In genomic region chr15:95846102-95846501, GRCm38 (mm10) we compare ENCODE assay signal across 18 mouse cellular contexts. TPM values are rescaled to one million over a fixed set of nuclear protein-coding genes. Genes with fewer than 3 reads are reported as not detected.
DNase-seq lines count a peak whose midpoint lies in the region; ATAC-seq and TF ChIP-seq lines count a peak whose summit lies in the region.
"Had no signal": no experiment of that assay in that cellular context is flagged by ENCODE, and none has a peak within 500 bp of the region (broad histone marks: within the 10 kb centered on the region; RNA-seq: fewer than 3 reads in every experiment).

No protein-coding gene starts in this region.

- no peaks in the 10 kb centered on the region for H3K9me3 ChIP-seq in intestine, embryonic 16.5 days (ENCODE audit: control insufficient read depth, low read length)
- H3K9me3 ChIP-seq in intestine, postnatal 0 days (ENCODE audit: control insufficient read depth): no peaks in the 10 kb centered on the region
- H3K9me3 ChIP-seq: embryonic facial prominence, embryonic 12.5 days; forebrain, embryonic 12.5 days; heart, embryonic 10.5 days; hindbrain, embryonic 13.5 days had no signal

- ATAC-seq in intestine, embryonic 16.5 days: no peak
- ATAC-seq in intestine, postnatal 0 days: no peak
- ATAC-seq: forebrain, postnatal 0 days; hindbrain, postnatal 0 days had no signal

- peaks cover 39% of the 10 kb centered on the region for H3K4me1 ChIP-seq in intestine, embryonic 16.5 days (ENCODE audit: control insufficient read depth, insufficient read depth, low read length)
- peaks cover 17% of the 10 kb centered on the region for H3K4me1 ChIP-seq in intestine, postnatal 0 days (replicated peaks; ENCODE audit: control insufficient read depth, insufficient read depth, low read length)

- H3K36me3 ChIP-seq in intestine, embryonic 16.5 days (ENCODE audit: control insufficient read depth, insufficient read depth, low read length): no peaks in the 10 kb centered on the region
- no peaks in the 10 kb centered on the region for H3K36me3 ChIP-seq in intestine, postnatal 0 days (ENCODE audit: control insufficient read depth, insufficient read depth)
- H3K36me3 ChIP-seq: embryonic facial prominence, embryonic 12.5 days; forebrain, embryonic 12.5 days; heart, embryonic 10.5 days; hindbrain, embryonic 13.5 days had no signal

- no peak overlapping the region for H3K4me2 ChIP-seq in intestine, embryonic 16.5 days (ENCODE audit: low read depth, low read length)
- no peak overlapping the region for H3K4me2 ChIP-seq in intestine, postnatal 0 days (replicated peaks; ENCODE audit: low read depth)
- H3K4me2 ChIP-seq: embryonic facial prominence, embryonic 12.5 days; forebrain, embryonic 12.5 days; hindbrain, embryonic 13.5 days had no signal

- peak overlapping the region; percentile 45; the same call in 1 of the 2 replicates for H3K27ac ChIP-seq in intestine, embryonic 16.5 days (ENCODE audit: low read length)
- no peak overlapping the region; the same call in 1 of the 2 replicates for H3K27ac ChIP-seq in intestine, postnatal 0 days (ENCODE audit: low read depth, low read length)
- H3K27ac ChIP-seq: embryonic facial prominence, embryonic 12.5 days; forebrain, embryonic 12.5 days; heart, embryonic 10.5 days; hindbrain, embryonic 13.5 days; hindbrain, postnatal 0 days had no signal

- no peak for TF ChIP-seq CTCF in intestine, postnatal 0 days (IDR thresholded peaks at IDR 0.05; ENCODE audit: low read depth)

- peak; percentile 30 for DNase-seq in retina, postnatal 1 day
- DNase-seq in retina, embryonic 14.5 days (ENCODE audit: low spot score): no peak
- peak; percentile 62 for DNase-seq in forelimb bud, embryonic 11.5 days (ENCODE audit: low read depth, low spot score)
- no peak for DNase-seq in embryo, embryonic 10.5 days (ENCODE audit: low spot score)
- DNase-seq: adrenal gland, adult 8-10 months; adrenal gland, postnatal 36 days; cerebellum, adult 2 months; cerebellum, postnatal 10 days; forebrain, postnatal 0 days; heart, adult 18-20 months; heart, postnatal 14 days had no signal

- no peak overlapping the region for H3K9ac ChIP-seq in intestine, embryonic 16.5 days (ENCODE audit: low read depth, low read length)
- H3K9ac ChIP-seq in intestine, postnatal 0 days (ENCODE audit: low read depth, low read length): no peak overlapping the region
- H3K9ac ChIP-seq: embryonic facial prominence, embryonic 12.5 days; forebrain, embryonic 12.5 days; forebrain, postnatal 0 days; hindbrain, embryonic 13.5 days had no signal

- H3K4me3 ChIP-seq in intestine, embryonic 16.5 days (ENCODE audit: low read length): no peak overlapping the region
- no peak overlapping the region for H3K4me3 ChIP-seq in intestine, postnatal 0 days (ENCODE audit: low read depth, low read length)
- H3K4me3 ChIP-seq: embryonic facial prominence, embryonic 12.5 days; forebrain, embryonic 12.5 days; heart, embryonic 10.5 days; hindbrain, embryonic 13.5 days had no signal

- WGBS in intestine, embryonic 16.5 days: 75% methylated on average over 5 of the region's 5 CpGs
- 44% methylated on average over 5 of the region's 5 CpGs for WGBS in intestine, postnatal 0 days

- no peaks in the 10 kb centered on the region for H3K27me3 ChIP-seq in intestine, embryonic 16.5 days (replicated peaks; ENCODE audit: control insufficient read depth, insufficient read depth, low read length)
- no peaks in the 10 kb centered on the region for H3K27me3 ChIP-seq in intestine, postnatal 0 days (replicated peaks; ENCODE audit: control insufficient read depth, insufficient read depth, low read length)
- H3K27me3 ChIP-seq: embryonic facial prominence, embryonic 12.5 days; forebrain, embryonic 12.5 days; hindbrain, embryonic 13.5 days had no signal

RNA-seq across cellular contexts. Expression of gene Ano6, which starts 55.5 kb away (rescaled TPM):
- polyA plus RNA-seq in intestine, embryonic 16.5 days (2015; fragmentation: Nextera tagmentation; extraction: Ambion mirVana): 51.5 and 63.1 TPM in 2 replicates
- 23.9 and 30.5 TPM in 2 replicates for polyA plus RNA-seq in intestine, postnatal 0 days (2015; fragmentation: Nextera tagmentation; extraction: Ambion mirVana)

Comparison
In these comparisons a context has a peak if more than half of its experiments do, and no peak if none do; other contexts are left out.
1. DNase-seq: peak in retina, postnatal 1 day (single experiment) and forelimb bud, embryonic 11.5 days (single experiment); none in retina, embryonic 14.5 days (single experiment) and embryo, embryonic 10.5 days (single experiment).